Mouse (Mus musculus) thymus, adult 2 months (tissue): ENCODE measurements at regions not wholly inside any gene's neighbourhood (a gene's known extent, or its start where the extent isn't known, plus 50 kb on each side); places are given as distances from the start of the nearest gene placed in this dataset.

ENCODE experiments used
- DNase-seq: peaks from one replicate; pipeline ENCODE4 v3.0.0; 2021
- H3K27ac ChIP-seq: fragments of 200-500 bp; 2 replicates; pipeline ENCODE4 v1.5.1; 2012; ENCODE audit warnings: low read length, control low read depth; ENCODE audit not compliant: control insufficient read depth, insufficient read depth
- H3K27me3 ChIP-seq: fragments of 200-500 bp; 2 replicates; pipeline ENCODE4 v1.6.1; 2012; ENCODE audit warnings: mild to moderate bottlenecking, low read length, moderate library complexity, mixed read lengths; ENCODE audit not compliant: control insufficient read depth, insufficient read depth
- H3K36me3 ChIP-seq: fragments of 200-500 bp; 2 replicates; pipeline ENCODE4 v1.6.1; 2012; ENCODE audit warnings: mild to moderate bottlenecking, low read length, moderate library complexity; ENCODE audit not compliant: control insufficient read depth, insufficient read depth
- H3K4me1 ChIP-seq: fragments of 200-500 bp; replicated peaks from 2 replicates; pipeline ENCODE4 v1.6.1; 2012; ENCODE audit warnings: low read length; ENCODE audit not compliant: control insufficient read depth, insufficient read depth
- H3K4me3 ChIP-seq: fragments of 200-500 bp; 2 replicates; pipeline ENCODE4 v1.5.1; 2012; ENCODE audit warnings: mild to moderate bottlenecking, low read length, control low read depth, moderate library complexity; ENCODE audit not compliant: control insufficient read depth, insufficient read depth
- CTCF ChIP-seq: fragments of 200-500 bp; IDR thresholded peaks from 2 replicates; pipeline ENCODE4 v1.5.1; 2012; ENCODE audit warnings: mild to moderate bottlenecking, control low read depth, low read length, moderate library complexity, borderline replicate concordance; ENCODE audit not compliant: control insufficient read depth, poor library complexity, insufficient read depth; ENCODE audit errors: extremely low read depth
- POLR2A ChIP-seq: fragments of 200-500 bp; IDR thresholded peaks from 2 replicates; pipeline ENCODE4 v1.6.1; 2012; ENCODE audit warnings: mild to moderate bottlenecking, low read length, control low read depth, moderate library complexity; ENCODE audit not compliant: control insufficient read depth, poor library complexity, insufficient read depth; ENCODE audit errors: extremely low read depth
- WGBS: fragments of 180-500 bp; shearing (Covaris S2); methylation state at CpG from one replicate; pipeline ENCODE4 v1.1.7; 2018; 5-methylcytosine and 5-hydroxymethylcytosine counted together

DNA sequence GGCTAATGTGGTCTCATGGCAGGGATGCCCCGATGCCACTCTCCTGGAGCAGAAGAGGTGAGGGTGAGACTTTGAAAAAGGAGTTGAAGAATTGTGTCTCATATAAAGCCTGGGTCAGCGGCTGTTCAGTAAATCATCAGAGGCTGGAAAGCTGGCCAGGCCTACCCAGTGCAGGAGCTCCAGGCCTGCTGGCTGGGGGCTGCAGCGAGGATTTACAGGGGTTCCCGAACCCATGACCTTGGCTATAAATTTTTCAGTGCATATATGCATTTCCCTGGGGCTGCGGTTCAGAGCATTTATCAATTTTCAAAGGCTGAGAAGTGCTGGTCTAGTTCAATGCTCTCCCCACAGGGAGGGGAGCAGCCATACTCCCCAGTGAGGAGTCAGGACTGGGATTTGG, 70.9 kb upstream of the Aldh1b1 start:
- no peak for DNase-seq
- no peaks in the 10 kb centered on the region for H3K4me1 ChIP-seq
- H3K36me3 ChIP-seq = no peaks in the 10 kb centered on the region
- TF ChIP-seq CTCF (no peak), POLR2A (no peak)
- 98% methylated on average over 5 of the region's 5 CpGs for WGBS
- H3K27ac ChIP-seq = no peak overlapping the region
- no peak overlapping the region for H3K4me3 ChIP-seq
- H3K27me3 ChIP-seq = no peaks in the 10 kb centered on the region

DNA sequence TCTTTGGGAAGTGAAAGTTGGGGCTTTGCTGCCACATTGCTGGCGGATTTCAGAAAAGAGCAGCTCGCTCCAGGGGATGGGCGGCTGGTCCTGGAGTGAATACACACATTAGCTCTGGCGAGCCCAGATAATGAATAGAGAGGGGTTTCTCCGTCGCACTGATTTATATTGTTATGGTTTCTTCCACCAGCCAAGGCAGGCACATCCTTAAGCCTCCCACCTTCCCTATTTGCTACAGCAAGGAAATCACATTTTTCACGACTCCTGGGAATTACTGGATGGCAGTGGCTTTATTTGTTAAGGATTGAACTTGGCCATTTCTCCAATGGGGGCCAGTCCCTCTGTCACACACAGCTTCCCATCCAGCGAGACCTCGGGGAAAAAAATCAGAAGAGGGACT, 71.3 kb upstream of the Aldh1b1 start:
- DNase-seq = no peak
- H3K36me3 ChIP-seq = no peaks in the 10 kb centered on the region
- H3K27me3 ChIP-seq = no peaks in the 10 kb centered on the region
- TF ChIP-seq CTCF (no peak), POLR2A (no peak)
- H3K4me3 ChIP-seq = no peak overlapping the region
- H3K27ac ChIP-seq = no peak overlapping the region
- H3K4me1 ChIP-seq = no peaks in the 10 kb centered on the region
- WGBS = 91% methylated on average over 9 of the region's 9 CpGs

- no peak for TF ChIP-seq POLR2A
- no peak for TF ChIP-seq CTCF
- WGBS = 91% methylated on average over 5 of the region's 5 CpGs
- H3K4me3 ChIP-seq = no peak overlapping the region
- no peaks in the 10 kb centered on the region for H3K36me3 ChIP-seq
- H3K27me3 ChIP-seq = no peaks in the 10 kb centered on the region
- no peaks in the 10 kb centered on the region for H3K4me1 ChIP-seq
- no peak overlapping the region for H3K27ac ChIP-seq
- DNase-seq = no peak
These were observed 72.0 kb upstream of the Aldh1b1 start for GRCm38 (mm10) chr4:45726783-45727182.

GRCm38 (mm10) chr4:45725055-45725910, 73.5 kb upstream of the Aldh1b1 start:
- Histone ChIP-seq H3K36me3 (no peaks in the 10 kb centered on the region), H3K27ac (no peak overlapping the region), H3K27me3 (no peaks in the 10 kb centered on the region), H3K4me3 (no peak overlapping the region), H3K4me1 (no peaks in the 10 kb centered on the region)
- DNase-seq = no peak
- 91% methylated on average over 16 of the region's 16 CpGs for WGBS
- TF ChIP-seq POLR2A (no peak), CTCF (no peak)

- 92% methylated on average over 5 of the region's 5 CpGs for WGBS
- H3K27ac ChIP-seq = no peak overlapping the region
- no peak overlapping the region for H3K4me3 ChIP-seq
- H3K36me3 ChIP-seq = no peaks in the 10 kb centered on the region
- TF ChIP-seq CTCF = no peak
- TF ChIP-seq POLR2A = no peak
- peaks cover 8% of the 10 kb centered on the region for H3K4me1 ChIP-seq
- DNase-seq = no peak
- H3K27me3 ChIP-seq = no peaks in the 10 kb centered on the region
These were observed 78.5 kb upstream of the Aldh1b1 start for GRCm38 (mm10) chr4:45720352-45720751.

DNA sequence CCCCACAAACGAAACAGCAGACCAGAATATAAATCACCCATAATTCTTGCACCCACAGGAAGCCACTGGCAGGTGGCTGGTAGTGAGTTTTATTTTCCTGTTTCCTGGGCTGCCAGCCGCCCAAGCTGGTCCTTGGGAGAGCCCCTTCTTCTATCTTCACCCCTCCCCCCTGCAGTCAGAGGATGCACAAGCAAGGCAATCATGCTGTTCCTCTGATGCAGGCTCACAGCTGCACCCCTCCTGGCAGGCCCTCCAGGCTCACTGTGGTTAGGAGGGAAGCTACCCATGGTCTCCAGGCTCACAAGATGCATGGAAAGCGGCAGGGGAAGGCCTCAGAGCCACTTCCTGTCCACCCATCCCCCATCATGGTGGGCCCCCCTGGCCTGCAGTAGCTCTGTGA, 79.3 kb upstream of the Aldh1b1 start:
- peak; percentile 51 for DNase-seq
- Histone ChIP-seq H3K4me3 (no peak overlapping the region), H3K27me3 (no peaks in the 10 kb centered on the region), H3K4me1 (peaks cover 8% of the 10 kb centered on the region), H3K36me3 (no peaks in the 10 kb centered on the region), H3K27ac (no peak overlapping the region)
- 3% methylated on average over 3 of the region's 3 CpGs for WGBS
- TF ChIP-seq CTCF = no peak
- TF ChIP-seq POLR2A = no peak

DNA sequence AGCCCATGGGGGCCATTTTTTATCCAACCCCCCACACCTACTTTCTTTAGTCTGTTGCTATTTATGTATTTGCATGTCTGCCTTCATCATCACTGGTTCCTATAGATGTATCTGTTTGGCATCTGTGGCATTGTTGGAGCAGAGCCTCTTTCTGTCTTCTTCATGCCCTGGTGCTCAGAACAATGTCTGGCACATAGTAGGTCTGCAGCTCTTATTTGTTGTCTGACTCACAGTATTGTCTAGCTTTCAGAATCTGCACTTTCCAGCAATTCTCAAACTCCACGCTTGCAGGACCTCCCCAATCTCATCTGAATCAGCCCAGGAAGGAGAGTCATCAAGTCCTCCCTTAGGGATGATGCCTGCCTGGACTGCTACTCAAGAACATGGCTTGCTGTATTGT, 82.9 kb upstream of the Aldh1b1 start:
- Histone ChIP-seq H3K27me3 (no peaks in the 10 kb centered on the region), H3K4me1 (peaks cover 8% of the 10 kb centered on the region), H3K36me3 (no peaks in the 10 kb centered on the region), H3K27ac (no peak overlapping the region), H3K4me3 (no peak overlapping the region)
- no peak for DNase-seq
- TF ChIP-seq CTCF (no peak), POLR2A (no peak)
- WGBS = 92% methylated on average over 1 of the region's 1 CpGs
